Mouse (Mus musculus): ENCODE data around the gene Ctdsp2.

Gene Ctdsp2

GRCm38 (mm10) chr10:126990313-126991056, 12.0 kb downstream of the Ctdsp2 start:
- DNase-seq (ENCODE audit: low spot score in 2 of 2), result peak; percentile 67 to 80

- DNase-seq (ENCODE audit: low spot score in 2 of 2), result no peak
Measured at GRCm38 (mm10) chr10:126991676-126992075, 13.2 kb downstream of the Ctdsp2 start.

GRCm38 (mm10) chr10:126993621-126994020, 15.1 kb downstream of the Ctdsp2 start:
- no peak for DNase-seq (ENCODE audit: low spot score in 2 of 2)

- no peak for DNase-seq (ENCODE audit: low spot score in 2 of 2)
Measured at GRCm38 (mm10) chr10:126997340-126998113, 19.0 kb downstream of the Ctdsp2 start.

GRCm38 (mm10) chr10:127000529-127000928, 22.0 kb downstream of the Ctdsp2 start, which contains the start of gene Avil:
TSS of gene Avil (plus strand) at chr10:127000709.
- no peak for DNase-seq (ENCODE audit: low spot score in 2 of 2)

GRCm38 (mm10) chr10:127001297-127001696, 22.8 kb downstream of the Ctdsp2 start:
- DNase-seq (ENCODE audit: low spot score in 2 of 2), result no peak

- DNase-seq (ENCODE audit: low spot score in 2 of 2), result no peak
Measured at GRCm38 (mm10) chr10:127002056-127002455, 23.5 kb downstream of the Ctdsp2 start.

- DNase-seq (ENCODE audit: low spot score in 2 of 2), result no peak
Measured at GRCm38 (mm10) chr10:127002765-127003164, 24.2 kb downstream of the Ctdsp2 start.

GRCm38 (mm10) chr10:127003334-127003733, 24.8 kb downstream of the Ctdsp2 start:
- no peak for DNase-seq (ENCODE audit: low spot score in 2 of 2)

- DNase-seq (ENCODE audit: low spot score in 2 of 2), result no peak
Measured at GRCm38 (mm10) chr10:127003806-127004205, 25.3 kb downstream of the Ctdsp2 start.

GRCm38 (mm10) chr10:127016488-127016887, 38.0 kb downstream of the Ctdsp2 start:
- no peak for DNase-seq (ENCODE audit: low spot score in 2 of 2)

GRCm38 (mm10) chr10:127017071-127017470, 38.6 kb downstream of the Ctdsp2 start:
- DNase-seq (ENCODE audit: low spot score in 2 of 2), result no peak

- no peak for DNase-seq (ENCODE audit: low spot score in 2 of 2)
Measured at GRCm38 (mm10) chr10:127018422-127018821, 39.9 kb downstream of the Ctdsp2 start.

GRCm38 (mm10) chr10:127030336-127031296, 52.1 kb downstream of the Ctdsp2 start, which contains the start of gene Tsfm:
TSS of gene Tsfm (minus strand) at chr10:127030840.
- DNase-seq (ENCODE audit: low spot score in 2 of 2), result peak; percentile 84 to 91

- no peak for DNase-seq (ENCODE audit: low spot score in 2 of 2)
Measured at GRCm38 (mm10) chr10:127033301-127033741, 54.8 kb downstream of the Ctdsp2 start.

GRCm38 (mm10) chr10:127036273-127036672, 57.8 kb downstream of the Ctdsp2 start:
- DNase-seq (ENCODE audit: low spot score in 2 of 2), result no peak

GRCm38 (mm10) chr10:127037641-127038040, 59.1 kb downstream of the Ctdsp2 start:
- DNase-seq (ENCODE audit: low spot score in 2 of 2), result no peak

GRCm38 (mm10) chr10:127040569-127041214, 62.2 kb downstream of the Ctdsp2 start:
- DNase-seq (ENCODE audit: low spot score in 2 of 2), result no peak

GRCm38 (mm10) chr10:127041274-127041766, 62.8 kb downstream of the Ctdsp2 start, which contains the start of the genes Mettl1 and Eef1akmt3:
TSS of gene Mettl1 (plus strand) at chr10:127041414.
TSS of gene Eef1akmt3 (minus strand) at chr10:127041513.
- no peak for DNase-seq (ENCODE audit: low spot score in 2 of 2)

GRCm38 (mm10) chr10:127041774-127042338, 63.3 kb downstream of the Ctdsp2 start:
- peak; percentile 55 to 76 for DNase-seq (ENCODE audit: low spot score in 2 of 2)
